Mouse (Mus musculus) brain, embryonic 14.5 days (tissue): ENCODE results near the gene Gm4763.

Experiments used
- CTCF ChIP-seq: fragments of 200-500 bp; IDR thresholded peaks from 2 replicates; pipeline ENCODE4 v1.5.1; 2012; ENCODE audit warnings: inconsistent platforms, mild to moderate bottlenecking, moderate library complexity, borderline replicate concordance; ENCODE audit not compliant: insufficient read depth, insufficient read length; ENCODE audit errors: extremely low read depth
- POLR2A ChIP-seq: fragments of 200-500 bp; IDR thresholded peaks from 2 replicates; pipeline ENCODE4 v1.6.1; 2012; ENCODE audit warnings: mild to moderate bottlenecking, inconsistent platforms, borderline replicate concordance; ENCODE audit not compliant: poor library complexity, insufficient read depth, insufficient read length, severe bottlenecking; ENCODE audit errors: extremely low read depth

- TF ChIP-seq CTCF (no peak), POLR2A (no peak)
Measured at GRCm38 (mm10) chr7:24776145-24776544, 49.4 kb upstream of the Gm4763 start.
